Mouse (Mus musculus) stomach, embryonic 15.5 days (tissue): ENCODE data around the gene Oas2. TPM values are rescaled to one million over a fixed set of nuclear protein-coding genes. Genes with fewer than 3 reads are reported as not detected.

ENCODE experiments used
- ATAC-seq: fragments of 200-750 bp; cut with Nextera tagmentation; 2 replicates; pipeline ENCODE4 v1.8.0; 2017; ENCODE audit warnings: low read depth, moderate number of reproducible peaks, moderate TSS enrichment; ENCODE audit not compliant: insufficient read depth, low FRiP score
- H3K27ac ChIP-seq: fragments of 300-500 bp; sonication (generic); 2 replicates; pipeline ENCODE4 v1.5.1; 2015; ENCODE audit warnings: mild to moderate bottlenecking, inconsistent platforms
- H3K27me3 ChIP-seq: fragments of 300-500 bp; sonication (generic); replicated peaks from 2 replicates; pipeline ENCODE4 v1.6.1; 2015; ENCODE audit warnings: inconsistent platforms
- H3K36me3 ChIP-seq: fragments of 300-500 bp; sonication (generic); 2 replicates; pipeline ENCODE4 v1.6.1; 2015; ENCODE audit warnings: inconsistent platforms
- H3K4me1 ChIP-seq: fragments of 300-500 bp; sonication (generic); 2 replicates; pipeline ENCODE4 v1.6.1; 2015; ENCODE audit warnings: inconsistent platforms
- H3K4me2 ChIP-seq: fragments of 300-500 bp; sonication (generic); 2 replicates; pipeline ENCODE4 v1.6.1; 2015; ENCODE audit warnings: mild to moderate bottlenecking, inconsistent platforms
- H3K4me3 ChIP-seq: fragments of 300-500 bp; sonication (generic); replicated peaks from 2 replicates; pipeline ENCODE4 v1.5.1; 2015; ENCODE audit warnings: inconsistent platforms
- H3K9ac ChIP-seq: fragments of 300-500 bp; sonication (generic); 2 replicates; pipeline ENCODE4 v1.6.1; 2015; ENCODE audit warnings: inconsistent platforms
- H3K9me3 ChIP-seq: fragments of 300-500 bp; sonication (generic); 2 replicates; pipeline ENCODE4 v1.6.1; 2016; ENCODE audit warnings: inconsistent platforms
- WGBS: fragments of 180-500 bp; shearing (Covaris S2); methylation state at CpG from one replicate; pipeline ENCODE4 v1.1.7; 2015; 5-methylcytosine and 5-hydroxymethylcytosine counted together
- polyA plus RNA-seq: library from polyadenylated mRNA; unstranded; fragments of >200 nt; fragmentation: Nextera tagmentation; extraction: Ambion mirVana; gene quantifications from 2 replicates; pipeline ENCODE4 v1.2.1, GENCODE M21; 2015

The Oas2 gene
- polyA plus RNA-seq, 1 experiment from 2014 or later = 0.51 TPM

DNA sequence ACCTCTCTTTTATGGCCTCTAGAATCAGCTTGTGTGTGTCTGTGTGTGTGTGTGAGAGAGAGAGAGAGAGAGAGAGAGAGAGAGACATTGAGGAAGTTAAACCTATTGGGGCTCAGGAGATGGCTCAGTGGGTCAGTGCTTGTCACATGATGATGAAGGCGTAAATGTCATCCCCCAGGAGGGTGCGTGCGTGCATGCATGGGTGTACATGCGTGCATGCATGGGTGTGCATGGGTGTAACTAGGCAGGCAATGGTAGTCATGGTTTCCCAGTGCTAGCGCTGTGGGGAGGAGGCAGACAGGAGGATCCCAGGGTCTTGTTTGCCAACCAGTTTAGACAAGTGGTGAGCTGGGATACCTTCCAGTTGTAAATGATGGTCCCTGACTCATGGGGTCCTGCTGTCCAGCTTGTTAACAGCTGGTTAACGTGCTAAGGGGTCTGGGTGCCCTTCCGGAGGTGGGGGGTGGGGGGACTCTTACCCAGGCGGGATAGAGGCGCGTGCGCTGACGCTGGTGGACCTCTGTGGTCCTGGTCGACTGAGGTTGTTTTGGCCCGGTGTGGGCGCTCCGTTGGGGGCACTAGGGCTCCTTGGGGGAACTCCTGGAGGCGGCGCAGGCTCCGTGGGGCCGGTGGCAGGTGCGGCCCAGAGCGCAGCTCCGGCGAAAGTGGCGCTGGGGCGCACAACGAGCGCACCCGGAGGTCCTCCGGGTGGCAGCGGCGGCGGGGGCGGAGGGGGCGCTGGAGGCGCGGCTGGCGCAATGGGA is 55.5 kb downstream of the Oas2 start:
- no peak for ATAC-seq
- no peaks in the 10 kb centered on the region for H3K9me3 ChIP-seq
- H3K27me3 ChIP-seq = peaks cover 51% of the 10 kb centered on the region
- peak overlapping the region; percentile 16; the same call in 1 of the 2 replicates for H3K4me2 ChIP-seq
- WGBS = 27% methylated on average over 38 of the region's 38 CpGs
- H3K4me1 ChIP-seq = no peaks in the 10 kb centered on the region
- no peak overlapping the region for H3K9ac ChIP-seq
- H3K4me3 ChIP-seq = peak overlapping the region; percentile 15; the same call in 1 of the 2 replicates
- H3K27ac ChIP-seq = no peak overlapping the region
- H3K36me3 ChIP-seq = no peaks in the 10 kb centered on the region

- Histone ChIP-seq H3K4me2 (no peak overlapping the region), H3K36me3 (no peaks in the 10 kb centered on the region), H3K4me3 (no peak overlapping the region), H3K4me1 (no peaks in the 10 kb centered on the region), H3K27me3 (peaks cover 44% of the 10 kb centered on the region), H3K27ac (no peak overlapping the region), H3K9ac (no peak overlapping the region), H3K9me3 (no peaks in the 10 kb centered on the region)
- WGBS = 73% methylated on average over 19 of the region's 19 CpGs
- ATAC-seq = no peak
Measured at GRCm38 (mm10) chr5:120692034-120692433, 57.6 kb downstream of the Oas2 start.

GRCm38 (mm10) chr5:120690417-120690816 is 59.2 kb downstream of the Oas2 start:
- ATAC-seq = no peak
- Histone ChIP-seq H3K4me1 (no peaks in the 10 kb centered on the region), H3K9ac (no peak overlapping the region), H3K4me2 (no peak overlapping the region), H3K27ac (no peak overlapping the region), H3K9me3 (no peaks in the 10 kb centered on the region), H3K27me3 (peaks cover 28% of the 10 kb centered on the region), H3K36me3 (no peaks in the 10 kb centered on the region), H3K4me3 (no peak overlapping the region)
- WGBS = 48% methylated on average over 4 of the region's 4 CpGs

DNA sequence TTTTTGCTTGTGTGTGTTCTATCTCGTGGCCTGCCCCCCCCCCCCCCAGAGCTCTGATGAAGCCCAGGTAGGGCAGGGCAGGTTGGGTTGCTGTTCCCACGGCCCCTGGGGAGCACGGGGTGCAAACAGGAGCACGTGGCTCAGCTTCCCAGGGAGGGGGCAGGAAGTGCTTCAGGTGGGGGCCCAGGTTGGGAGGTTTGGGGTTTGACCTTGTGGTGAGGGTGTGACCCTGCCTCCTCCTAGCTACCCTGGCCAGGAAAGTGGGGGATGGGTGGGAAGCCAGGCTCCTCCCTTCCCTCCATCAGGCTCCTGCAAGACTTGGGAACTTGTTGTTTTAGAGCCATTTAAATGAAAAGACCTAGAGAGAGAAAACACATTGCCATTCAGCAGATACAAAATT is 61.2 kb downstream of the Oas2 start:
- Histone ChIP-seq H3K9me3 (no peaks in the 10 kb centered on the region), H3K27ac (no peak overlapping the region), H3K4me3 (no peak overlapping the region), H3K9ac (no peak overlapping the region), H3K36me3 (no peaks in the 10 kb centered on the region), H3K4me1 (0 out of 2 replicates have a peak, but pooled peaks cover under 1% of the 10 kb centered on the region), H3K27me3 (peaks cover 19% of the 10 kb centered on the region), H3K4me2 (no peak overlapping the region)
- ATAC-seq = no peak
- WGBS = 26% methylated on average over 4 of the region's 4 CpGs

GRCm38 (mm10) chr5:120687897-120688296 is 61.8 kb downstream of the Oas2 start:
- Histone ChIP-seq H3K9me3 (no peaks in the 10 kb centered on the region), H3K4me1 (peaks cover 6% of the 10 kb centered on the region; the same call in 1 of the 2 replicates), H3K27me3 (peaks cover 20% of the 10 kb centered on the region), H3K9ac (no peak overlapping the region), H3K4me2 (no peak overlapping the region), H3K27ac (no peak overlapping the region), H3K36me3 (no peaks in the 10 kb centered on the region), H3K4me3 (no peak overlapping the region)
- WGBS = 83% methylated on average over 5 of the region's 5 CpGs
- ATAC-seq = no peak

DNA sequence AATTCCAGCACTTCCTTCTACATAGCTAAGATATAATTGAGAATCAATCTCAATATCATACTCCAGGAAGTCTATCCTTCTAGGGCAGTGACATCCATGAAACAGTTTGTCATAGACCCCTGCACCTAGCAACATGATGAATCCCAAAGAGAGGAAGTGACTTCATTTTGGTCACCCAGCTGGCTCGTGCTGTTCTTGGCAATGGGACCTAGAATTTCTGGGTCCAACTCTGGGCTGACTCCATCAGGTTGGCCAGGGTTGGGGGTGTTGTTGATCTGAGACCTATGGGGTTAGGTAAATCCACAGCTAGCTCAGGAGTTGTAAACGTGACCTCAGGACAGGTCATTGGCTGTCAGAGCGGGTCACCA is 62.2 kb downstream of the Oas2 start:
- no peak for ATAC-seq
- Histone ChIP-seq H3K36me3 (no peaks in the 10 kb centered on the region), H3K4me2 (no peak overlapping the region), H3K4me3 (no peak overlapping the region), H3K4me1 (peaks cover 6% of the 10 kb centered on the region; the same call in 1 of the 2 replicates), H3K9me3 (no peaks in the 10 kb centered on the region), H3K9ac (no peak overlapping the region), H3K27ac (no peak overlapping the region), H3K27me3 (peaks cover 20% of the 10 kb centered on the region)
- WGBS = 74% methylated on average over 3 of the region's 3 CpGs

DNA sequence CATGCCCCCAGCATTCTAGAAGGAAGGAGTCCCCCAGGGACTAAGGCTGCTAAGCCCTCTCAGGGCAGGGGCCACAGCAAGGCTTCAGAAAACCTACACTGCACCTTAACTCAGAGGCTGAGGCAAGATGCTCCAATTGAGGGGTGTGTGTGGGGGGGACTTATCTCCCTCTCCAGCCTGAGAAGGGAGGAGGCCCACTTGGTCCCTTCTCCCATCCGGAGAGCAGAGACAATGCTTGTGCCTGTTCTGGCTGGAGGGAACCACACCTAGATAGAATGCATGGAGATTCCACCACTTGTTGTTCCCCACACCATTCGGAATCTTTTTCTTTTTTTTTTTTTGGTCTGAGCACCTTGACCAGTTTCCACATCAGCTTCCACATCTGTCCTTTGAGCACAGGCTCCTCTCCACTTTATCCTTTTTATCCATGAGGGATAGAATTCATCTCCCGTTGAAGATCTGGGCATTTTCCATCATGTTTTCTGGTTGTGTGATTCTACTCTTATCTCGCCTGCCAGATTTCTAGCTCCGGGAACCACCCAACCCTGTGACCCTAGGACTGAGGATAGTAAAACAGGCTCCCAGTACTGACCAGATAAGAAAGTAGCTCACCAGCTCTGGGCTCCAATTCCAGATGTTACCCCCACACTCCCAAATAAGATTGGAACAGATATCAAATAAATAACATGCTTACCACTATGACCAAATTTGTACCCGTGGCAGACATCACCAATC is 62.7 kb downstream of the Oas2 start:
- Histone ChIP-seq H3K27ac (no peak overlapping the region), H3K36me3 (no peaks in the 10 kb centered on the region), H3K9ac (no peak overlapping the region), H3K4me3 (no peak overlapping the region), H3K27me3 (peaks cover 25% of the 10 kb centered on the region), H3K4me2 (no peak overlapping the region), H3K9me3 (no peaks in the 10 kb centered on the region), H3K4me1 (peaks cover 6% of the 10 kb centered on the region; the same call in 1 of the 2 replicates)
- no peak for ATAC-seq
- 74% methylated on average over 6 of the region's 6 CpGs for WGBS

- no peak for ATAC-seq
- no peak overlapping the region for H3K4me2 ChIP-seq
Measured at GRCm38 (mm10) chr5:120685678-120686077, 64.0 kb downstream of the Oas2 start.

DNA sequence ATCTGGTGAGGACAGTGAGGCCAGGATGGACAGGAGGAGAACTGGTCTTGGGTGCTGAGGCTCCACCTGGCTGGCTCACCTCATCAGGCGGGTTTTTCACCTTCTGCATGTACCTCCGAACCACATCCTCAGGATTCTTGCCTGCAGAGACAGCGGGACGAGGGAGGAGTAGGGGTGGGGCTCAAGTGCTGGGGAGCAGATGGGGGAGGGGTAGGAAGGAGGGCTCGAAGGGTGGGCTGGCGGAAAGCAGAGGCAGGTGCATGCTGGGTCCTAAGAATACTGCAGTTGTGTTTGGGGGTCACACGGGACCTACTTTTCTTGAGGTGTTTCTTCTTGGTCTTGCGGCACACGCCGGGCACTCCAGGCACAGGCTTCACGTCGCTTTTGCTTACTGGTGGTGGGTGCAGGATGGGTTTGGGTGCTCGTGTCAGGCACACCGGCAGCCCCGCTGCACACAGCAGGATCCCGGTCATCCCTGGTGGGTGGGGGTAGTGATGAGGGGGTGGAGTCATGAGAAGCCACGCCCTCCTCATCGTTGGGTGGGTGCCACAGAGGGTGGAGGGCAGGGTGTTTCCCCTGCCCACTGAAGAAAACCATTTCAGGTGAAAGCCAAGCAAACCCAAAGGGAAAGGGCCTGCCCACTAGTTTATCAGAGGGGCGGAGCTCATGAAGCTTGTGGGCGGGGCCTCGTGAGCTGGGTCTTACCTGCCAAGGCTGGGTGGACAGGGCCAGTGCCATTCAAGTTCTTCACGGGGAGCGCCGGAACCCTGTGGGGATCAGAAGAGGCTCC is 66.5 kb downstream of the Oas2 start:
- Histone ChIP-seq H3K4me1 (peaks cover 16% of the 10 kb centered on the region; the same call in 1 of the 2 replicates), H3K27me3 (peaks cover 25% of the 10 kb centered on the region), H3K4me3 (no peak overlapping the region), H3K4me2 (no peak overlapping the region), H3K36me3 (no peaks in the 10 kb centered on the region; the same call in 1 of the 2 replicates), H3K9ac (no peak overlapping the region), H3K27ac (no peak overlapping the region), H3K9me3 (no peaks in the 10 kb centered on the region)
- no peak for ATAC-seq
- 15% methylated on average over 24 of the region's 24 CpGs for WGBS

More at GRCm38 (mm10) chr5:120685678-120686077, 64.0 kb downstream of the Oas2 start:
- Histone ChIP-seq H3K4me1 (peaks cover 11% of the 10 kb centered on the region; the same call in 1 of the 2 replicates), H3K36me3 (no peaks in the 10 kb centered on the region; the same call in 1 of the 2 replicates), H3K9ac (no peak overlapping the region), H3K27ac (no peak overlapping the region), H3K9me3 (no peaks in the 10 kb centered on the region), H3K27me3 (peaks cover 25% of the 10 kb centered on the region), H3K4me3 (no peak overlapping the region)
- whole genome bisulfite sequencing = 76% methylated on average over 8 of the region's 8 CpGs

DNA sequence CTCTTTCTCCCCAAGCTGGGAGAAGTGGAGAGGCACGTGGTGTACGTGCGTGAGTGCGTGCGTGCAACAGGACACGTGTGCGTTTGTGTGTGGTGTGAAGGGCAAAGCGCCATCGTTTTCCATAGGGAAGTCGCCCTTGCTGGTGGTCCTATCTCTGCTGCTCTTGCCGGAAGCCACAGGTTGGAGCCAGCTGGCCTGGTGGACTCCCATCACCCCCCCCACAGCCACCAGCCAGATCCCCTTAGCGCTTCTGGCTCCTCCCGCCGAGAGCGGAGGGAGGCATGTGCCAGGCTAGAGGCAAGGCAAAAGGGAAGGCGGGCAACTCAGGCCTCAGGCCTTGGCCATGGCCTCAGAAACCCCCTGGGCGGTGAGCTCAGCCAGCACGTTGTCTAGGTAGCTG is 68.7 kb downstream of the Oas2 start:
- Histone ChIP-seq H3K4me1 (peaks cover 16% of the 10 kb centered on the region; the same call in 1 of the 2 replicates), H3K9ac (no peak overlapping the region), H3K4me3 (no peak overlapping the region), H3K4me2 (no peak overlapping the region), H3K9me3 (no peaks in the 10 kb centered on the region), H3K27me3 (peaks cover 25% of the 10 kb centered on the region), H3K36me3 (no peaks in the 10 kb centered on the region; the same call in 1 of the 2 replicates), H3K27ac (no peak overlapping the region)
- WGBS = 84% methylated on average over 18 of the region's 18 CpGs
- no peak for ATAC-seq
